Mouse (Mus musculus) frontal cortex, postnatal 36 days (tissue): ENCODE data around the gene Chd6.
A peak's percentile ranks its signal among the peaks of the same experiment; 100 is the strongest.

ENCODE experiments used
- DNase-seq, 2 experiments: peaks; one replicate each; pipeline ENCODE4 v3.0.0; 2022; ENCODE audit warnings: low spot score in 2 of 2

Gene Chd6

GRCm38 (mm10) chr2:160933890-160934289 is 175.0 kb downstream of the Chd6 start:
- DNase-seq: no peak

- DNase-seq: no peak
Observed at GRCm38 (mm10) chr2:160932981-160933380, 175.9 kb downstream of the Chd6 start.

- DNase-seq: no peak
Observed at GRCm38 (mm10) chr2:160932325-160932724, 176.6 kb downstream of the Chd6 start.

- no peak for DNase-seq
Observed at GRCm38 (mm10) chr2:160931378-160931777, 177.5 kb downstream of the Chd6 start.

- DNase-seq: no peak
Observed at GRCm38 (mm10) chr2:160925203-160925602, 183.7 kb downstream of the Chd6 start.

GRCm38 (mm10) chr2:160921285-160921684 is 187.6 kb downstream of the Chd6 start:
- DNase-seq: no peak

GRCm38 (mm10) chr2:160918930-160919215 is 190.0 kb downstream of the Chd6 start:
- DNase-seq: no peak

- no peak for DNase-seq
Observed at GRCm38 (mm10) chr2:160918154-160918929, 190.5 kb downstream of the Chd6 start.

- no peak for DNase-seq
Observed at GRCm38 (mm10) chr2:160917313-160917712, 191.6 kb downstream of the Chd6 start.

- no peak for DNase-seq
Observed at GRCm38 (mm10) chr2:160916714-160917113, 192.2 kb downstream of the Chd6 start.

- DNase-seq: peak; percentile 19
Observed at GRCm38 (mm10) chr2:160915821-160916610, 192.9 kb downstream of the Chd6 start.

- no peak for DNase-seq
Observed at GRCm38 (mm10) chr2:160914656-160915055, 194.2 kb downstream of the Chd6 start.

- DNase-seq: no peak
Observed at GRCm38 (mm10) chr2:160912231-160912671, 196.6 kb downstream of the Chd6 start, which contains the start of gene Emilin3. Emilin3 (minus strand) TSS chr2:160912328.

GRCm38 (mm10) chr2:160911558-160912201 is 197.2 kb downstream of the Chd6 start:
- DNase-seq: no peak

- no peak for DNase-seq
Observed at GRCm38 (mm10) chr2:160910633-160911032, 198.2 kb downstream of the Chd6 start.

- no peak for DNase-seq
Observed at GRCm38 (mm10) chr2:160908607-160909006, 200.3 kb downstream of the Chd6 start.

GRCm38 (mm10) chr2:160906101-160906500 is 202.8 kb downstream of the Chd6 start:
- DNase-seq: no peak

- no peak for DNase-seq
Observed at GRCm38 (mm10) chr2:160905301-160905700, 203.6 kb downstream of the Chd6 start.

- DNase-seq: no peak
Observed at GRCm38 (mm10) chr2:160901656-160902412, 207.0 kb downstream of the Chd6 start.
